ENCODE assay signal across 8 mouse cellular contexts in the genomic region with DNA sequence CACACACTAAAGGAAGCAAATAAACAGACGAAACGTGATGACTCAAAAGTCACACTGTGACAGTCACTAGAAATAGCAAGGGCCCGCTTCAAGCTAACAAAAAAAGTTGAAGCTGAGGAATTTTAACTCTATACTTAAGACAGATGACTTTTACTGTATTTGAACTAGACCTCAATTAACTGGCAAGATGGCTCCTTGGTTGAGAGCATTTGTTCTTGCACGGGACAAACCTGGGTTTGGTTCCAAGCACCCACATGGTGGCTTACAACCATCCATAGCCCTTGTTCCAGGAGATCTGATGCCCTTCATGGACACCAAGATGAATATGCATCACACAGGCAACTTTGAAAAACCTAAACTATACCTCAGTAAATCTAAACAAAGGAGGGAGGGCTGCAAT. TPM values are rescaled to one million over a fixed set of nuclear protein-coding genes. Genes with fewer than 3 reads are reported as not detected.
DNase-seq lines count a peak whose midpoint lies in the region; ATAC-seq and TF ChIP-seq lines count a peak whose summit lies in the region.

No protein-coding gene starts in this region.

- TF ChIP-seq POLR2A in MEL (IDR thresholded peaks at IDR 0.05; ENCODE audit: control insufficient read depth in 1 of 2, insufficient read depth in 1 of 2, low read depth in 1 of 2, low read length in 2 of 2, poor library complexity in 1 of 2) = no peak

- peak overlapping the region; percentile 80 to 96; a peak in 3 of 4 replicates for H3K4me3 ChIP-seq in heart, embryonic 14.5 days (ENCODE audit: control insufficient read depth in 1 of 2, insufficient read depth in 1 of 2, low read depth in 1 of 2, low read length in 2 of 2)
- peak overlapping the region; percentile 55 to 85 for H3K4me3 ChIP-seq in MEL (ENCODE audit: control insufficient read depth in 1 of 2, insufficient read depth in 1 of 2, low read depth in 2 of 2, low read length in 2 of 2)
- H3K4me3 ChIP-seq in hindbrain, embryonic 11.5 days (ENCODE audit: low read depth, low read length) = peak overlapping the region; percentile 95
- peak overlapping the region; percentile 73 for H3K4me3 ChIP-seq in midbrain, embryonic 11.5 days (ENCODE audit: low read depth, low read length)

- H3K9me3 ChIP-seq in heart, embryonic 14.5 days (ENCODE audit: control insufficient read depth, low read length) = no peaks in the 10 kb centered on the region
- H3K9me3 ChIP-seq in MEL (replicated peaks; ENCODE audit: insufficient read depth, low read length) = no peaks in the 10 kb centered on the region
- H3K9me3 ChIP-seq in hindbrain, embryonic 11.5 days (ENCODE audit: control insufficient read depth, low read length) = no peaks in the 10 kb centered on the region
- no peaks in the 10 kb centered on the region for H3K9me3 ChIP-seq in midbrain, embryonic 11.5 days (ENCODE audit: control insufficient read depth, low read length)

- no peaks in the 10 kb centered on the region for H3K27me3 ChIP-seq in heart, embryonic 14.5 days (ENCODE audit: control insufficient read depth, insufficient read depth, low read length)
- no peaks in the 10 kb centered on the region for H3K27me3 ChIP-seq in MEL (ENCODE audit: control insufficient read depth in 1 of 2, insufficient read depth in 2 of 2, low read length in 2 of 2)
- H3K27me3 ChIP-seq in hindbrain, embryonic 11.5 days (ENCODE audit: control insufficient read depth, insufficient read depth, low read length) = no peaks in the 10 kb centered on the region
- no peaks in the 10 kb centered on the region for H3K27me3 ChIP-seq in midbrain, embryonic 11.5 days (ENCODE audit: control insufficient read depth, insufficient read depth, low read length)

- H3K9ac ChIP-seq in heart, embryonic 14.5 days (ENCODE audit: low read length) = peak overlapping the region; percentile 90
- peak overlapping the region; percentile 96 for H3K9ac ChIP-seq in MEL (ENCODE audit: control insufficient read depth, low read depth, low read length, poor library complexity, severe bottlenecking)
- H3K9ac ChIP-seq in hindbrain, embryonic 11.5 days (ENCODE audit: low read depth, low read length) = peak overlapping the region; percentile 82; the same call in 1 of the 2 replicates
- H3K9ac ChIP-seq in midbrain, embryonic 11.5 days (ENCODE audit: low read length) = peak overlapping the region; percentile 84

- no peak for ATAC-seq in heart, embryonic 14.5 days (ENCODE audit: insufficient number of reproducible peaks, insufficient read depth, low FRiP score, low read depth)
- no peak for ATAC-seq in hindbrain, embryonic 11.5 days (ENCODE audit: low FRiP score)
- ATAC-seq in midbrain, embryonic 11.5 days (ENCODE audit: low FRiP score) = no peak

- 25% methylated on average over 4 of the region's 4 CpGs for WGBS in heart, embryonic 14.5 days
- WGBS in hindbrain, embryonic 11.5 days = 35% methylated on average over 4 of the region's 4 CpGs
- 52% methylated on average over 4 of the region's 4 CpGs for WGBS in midbrain, embryonic 11.5 days

- peak overlapping the region; percentile 75 for H3K4me2 ChIP-seq in heart, embryonic 14.5 days (ENCODE audit: low read length)
- H3K4me2 ChIP-seq in hindbrain, embryonic 11.5 days (replicated peaks; ENCODE audit: low read depth, low read length) = peak overlapping the region; percentile 69
- peak overlapping the region; percentile 48 for H3K4me2 ChIP-seq in midbrain, embryonic 11.5 days

- H3K36me3 ChIP-seq in heart, embryonic 14.5 days (ENCODE audit: control insufficient read depth, insufficient read depth, low read length) = peaks cover 25% of the 10 kb centered on the region
- peaks cover 12 to 37% of the 10 kb centered on the region in 2 experiments for H3K36me3 ChIP-seq in MEL (ENCODE audit: control insufficient read depth in 1 of 2, insufficient read depth in 2 of 2, low read length in 2 of 2)
- no peaks in the 10 kb centered on the region for H3K36me3 ChIP-seq in hindbrain, embryonic 11.5 days (ENCODE audit: control insufficient read depth, insufficient read depth, low read length)
- H3K36me3 ChIP-seq in midbrain, embryonic 11.5 days (ENCODE audit: control insufficient read depth, insufficient read depth, low read length) = no peaks in the 10 kb centered on the region

- no peak for TF ChIP-seq CTCF in MEL (IDR thresholded peaks at IDR 0.05 in 2 of 3, conservative IDR thresholded peaks at IDR 0.05 in 1 of 3; ENCODE audit: control insufficient read depth in 1 of 3, insufficient read depth in 1 of 3, low read depth in 2 of 3, low read length in 3 of 3, poor library complexity in 1 of 3, severe bottlenecking in 1 of 3)

- no peak for TF ChIP-seq RAD21 in MEL (IDR thresholded peaks at IDR 0.05; ENCODE audit: low read depth, low read length)

- H3K79me2 ChIP-seq in MEL (ENCODE audit: control insufficient read depth, insufficient read depth, low read length, poor library complexity) = peaks cover 26% of the 10 kb centered on the region

- H3K4me1 ChIP-seq in heart, embryonic 14.5 days (ENCODE audit: control insufficient read depth in 2 of 2, insufficient read depth in 2 of 2, low read length in 2 of 2) = peaks cover 2 to 10% of the 10 kb centered on the region in 2 experiments; a peak in 1 of 4 replicates
- peaks cover 0 to 22% of the 10 kb centered on the region in 2 experiments; a peak in 3 of 4 replicates for H3K4me1 ChIP-seq in MEL (ENCODE audit: control insufficient read depth in 1 of 2, insufficient read depth in 2 of 2, low read length in 2 of 2)
- no peaks in the 10 kb centered on the region for H3K4me1 ChIP-seq in hindbrain, embryonic 11.5 days (replicated peaks; ENCODE audit: control insufficient read depth, insufficient read depth, low read length)
- peaks cover 8% of the 10 kb centered on the region for H3K4me1 ChIP-seq in midbrain, embryonic 11.5 days (ENCODE audit: control insufficient read depth, insufficient read depth, low read length)

- no peak for TF ChIP-seq EP300 in MEL (IDR thresholded peaks at IDR 0.05; ENCODE audit: low read depth in 1 of 2, low read length in 2 of 2)

- peak overlapping the region; percentile 91 to 97; a peak in 3 of 4 replicates for H3K27ac ChIP-seq in heart, embryonic 14.5 days (replicated peaks in 1 of 2; ENCODE audit: control insufficient read depth in 1 of 2, insufficient read depth in 1 of 2, low read depth in 2 of 2, low read length in 2 of 2)
- H3K27ac ChIP-seq in MEL (ENCODE audit: control insufficient read depth, low read depth, low read length) = peak overlapping the region; percentile 73
- H3K27ac ChIP-seq in hindbrain, embryonic 11.5 days (ENCODE audit: low read depth, low read length) = no peak overlapping the region
- H3K27ac ChIP-seq in midbrain, embryonic 11.5 days (ENCODE audit: low read depth, low read length) = no peak overlapping the region

- no peak for DNase-seq in heart, adult 8-10 months (ENCODE audit: low spot score)
- no peak for DNase-seq in MEL (ENCODE audit: low read depth, low spot score)
- DNase-seq in hindbrain, embryonic 11.5 days (ENCODE audit: low spot score) = no peak
- DNase-seq in midbrain, embryonic 11.5 days (ENCODE audit: low spot score, missing footprints) = no peak
- DNase-seq in layer of hippocampus, postnatal 10 days (ENCODE audit: low spot score in 2 of 2) = no peak
- DNase-seq in B cell, adult 2 months = no peak
- DNase-seq in gastrocnemius, adult 18-20 months (ENCODE audit: low spot score) = no peak

TF ChIP-seq in MEL, 35 proteins besides CTCF, POLR2A, EP300 and RAD21:
- no peak for TF ChIP-seq JUND (IDR thresholded peaks at IDR 0.05; ENCODE audit: low read depth, low read length)
- no peak for TF ChIP-seq MXI1 (IDR thresholded peaks at IDR 0.05; ENCODE audit: low read depth, low read length)
- no peak for TF ChIP-seq MEF2A (IDR thresholded peaks at IDR 0.05; ENCODE audit: extremely low read depth, insufficient replicate concordance, low read depth, low read length, poor library complexity, severe bottlenecking)
- TF ChIP-seq MAX (IDR thresholded peaks at IDR 0.05; ENCODE audit: low read length) = peak; percentile 8; the same call in 1 of the 2 replicates

RNA-seq across cellular contexts. Expression of gene Gmnn, which starts 0.5 kb away (rescaled TPM):
- 108 and 112 TPM in 2 replicates for polyA plus RNA-seq in heart, embryonic 14.5 days (2014; fragmentation: Nextera tagmentation; extraction: Ambion mirVana)
- 10 to 100 TPM; 48.1 to 77.5 (median 69.4) TPM for total RNA-seq in heart, adult 8-10 months (2022)
- 119 and 127 TPM in 2 replicates for total RNA-seq in MEL (2012; rRNA removed)
- 100 to 1,000 TPM; 129 to 155 TPM for polyA plus RNA-seq in MEL (2012; ENCODE audit: insufficient read depth in 1 of 2, insufficient read length in 2 of 2, low read depth in 1 of 2, low replicate concordance in 2 of 2, missing spikeins in 1 of 2)
- polyA plus RNA-seq in hindbrain, embryonic 11.5 days (2014; fragmentation: Nextera tagmentation; extraction: Ambion mirVana) = 126 and 128 TPM in 2 replicates
- 145 and 152 TPM in 2 replicates for polyA plus RNA-seq in midbrain, embryonic 11.5 days (2014; fragmentation: Nextera tagmentation; extraction: Ambion mirVana)
- total RNA-seq in layer of hippocampus, postnatal 10 days (2021) = 1 to 10 TPM; 2.4 to 2.5 TPM
- total RNA-seq in gastrocnemius, adult 18-20 months (2021) = 1 to 10 TPM; 4.1 to 4.2 TPM

RNA-seq across cellular contexts. Expression of gene Armh2, which starts 21.2 kb away (rescaled TPM):
- not detected in 2 replicates for polyA plus RNA-seq in heart, embryonic 14.5 days (2014; fragmentation: Nextera tagmentation; extraction: Ambion mirVana)
- not detected for total RNA-seq in heart, adult 8-10 months (2022)
- total RNA-seq in MEL (2012; rRNA removed) = not detected in 2 replicates
- polyA plus RNA-seq in MEL (2012; ENCODE audit: insufficient read depth in 1 of 2, insufficient read length in 2 of 2, low read depth in 1 of 2, low replicate concordance in 2 of 2, missing spikeins in 1 of 2) = under 1 TPM in 1 of 2 experiments, not detected in 1; 0.19 TPM
- not detected in 2 replicates for polyA plus RNA-seq in hindbrain, embryonic 11.5 days (2014; fragmentation: Nextera tagmentation; extraction: Ambion mirVana)
- polyA plus RNA-seq in midbrain, embryonic 11.5 days (2014; fragmentation: Nextera tagmentation; extraction: Ambion mirVana) = 0.26 TPM in 1 of 2 replicates, not detected in the other
- total RNA-seq in layer of hippocampus, postnatal 10 days (2021) = not detected
- total RNA-seq in gastrocnemius, adult 18-20 months (2021) = not detected

RNA-seq across cellular contexts. Expression of gene BC005537, which starts 39.2 kb away (rescaled TPM):
- polyA plus RNA-seq in heart, embryonic 14.5 days (2014; fragmentation: Nextera tagmentation; extraction: Ambion mirVana) = 19.0 and 22.6 TPM in 2 replicates
- total RNA-seq in heart, adult 8-10 months (2022) = 100 to 1,000 TPM; 108 to 118 (median 112) TPM
- 32.7 and 39.5 TPM in 2 replicates for total RNA-seq in MEL (2012; rRNA removed)
- 10 to 100 TPM; 48.8 to 62.6 TPM for polyA plus RNA-seq in MEL (2012; ENCODE audit: insufficient read depth in 1 of 2, insufficient read length in 2 of 2, low read depth in 1 of 2, low replicate concordance in 2 of 2, missing spikeins in 1 of 2)
- 23.4 and 39.7 TPM in 2 replicates for polyA plus RNA-seq in hindbrain, embryonic 11.5 days (2014; fragmentation: Nextera tagmentation; extraction: Ambion mirVana)
- 25.0 and 26.1 TPM in 2 replicates for polyA plus RNA-seq in midbrain, embryonic 11.5 days (2014; fragmentation: Nextera tagmentation; extraction: Ambion mirVana)
- total RNA-seq in layer of hippocampus, postnatal 10 days (2021) = 100 to 1,000 TPM; 212 to 224 TPM
- total RNA-seq in gastrocnemius, adult 18-20 months (2021) = 10 to 100 TPM; 46.5 to 55.2 TPM

Comparison
In these comparisons a context has a peak if more than half of its experiments do, and no peak if none do; other contexts are left out.
1. H3K27ac ChIP-seq: peak in heart, embryonic 14.5 days (2 of 2) and MEL (single experiment); none in hindbrain, embryonic 11.5 days (single experiment) and midbrain, embryonic 11.5 days (single experiment).
2. RNA of gene Gmnn, which starts 0.5 kb away (total RNA-seq): 119 to 127 TPM in MEL and 48.1 to 77.5 TPM in heart, adult 8-10 months; 4.1 to 4.2 TPM in gastrocnemius, adult 18-20 months and 2.4 to 2.5 TPM in layer of hippocampus, postnatal 10 days; every median in the first group is over 4 times any median in the second.
3. Peak in every context shown above with its lines, with median percentiles within 50 percentile points of each other: H3K4me2 ChIP-seq, H3K4me3 ChIP-seq and H3K9ac ChIP-seq.